Mouse (Mus musculus): Measurements from ENCODE around the gene Cacna1e.

The Cacna1e gene

GRCm38 (mm10) chr1:154839272-154839671 is 45.0 kb downstream of the Cacna1e start:
- no peak for DNase-seq (ENCODE audit: low spot score)

- DNase-seq (ENCODE audit: low spot score) = no peak
These were observed 47.8 kb downstream of the Cacna1e start for GRCm38 (mm10) chr1:154836473-154836872.

GRCm38 (mm10) chr1:154832168-154832539 is 52.1 kb downstream of the Cacna1e start:
- DNase-seq (ENCODE audit: low spot score) = no peak

- DNase-seq (ENCODE audit: low spot score) = no peak
These were observed 52.8 kb downstream of the Cacna1e start for GRCm38 (mm10) chr1:154831269-154832167.

GRCm38 (mm10) chr1:154830051-154830450 is 54.2 kb downstream of the Cacna1e start:
- DNase-seq (ENCODE audit: low spot score) = no peak

- no peak for DNase-seq (ENCODE audit: low spot score)
These were observed 61.2 kb downstream of the Cacna1e start for GRCm38 (mm10) chr1:154823098-154823497.

- no peak for DNase-seq (ENCODE audit: low spot score)
These were observed 63.9 kb downstream of the Cacna1e start for GRCm38 (mm10) chr1:154820422-154820821.

GRCm38 (mm10) chr1:154819960-154820359 is 64.3 kb downstream of the Cacna1e start:
- no peak for DNase-seq (ENCODE audit: low spot score)

GRCm38 (mm10) chr1:154818742-154819141 is 65.6 kb downstream of the Cacna1e start:
- DNase-seq (ENCODE audit: low spot score) = no peak

- DNase-seq (ENCODE audit: low spot score) = no peak
These were observed 67.5 kb downstream of the Cacna1e start for GRCm38 (mm10) chr1:154816836-154817235.

- no peak for DNase-seq (ENCODE audit: low spot score)
These were observed 68.0 kb downstream of the Cacna1e start for GRCm38 (mm10) chr1:154816267-154816666.

GRCm38 (mm10) chr1:154805742-154806141 is 78.6 kb downstream of the Cacna1e start:
- DNase-seq (ENCODE audit: low spot score) = no peak

GRCm38 (mm10) chr1:154805038-154805437 is 79.3 kb downstream of the Cacna1e start:
- no peak for DNase-seq (ENCODE audit: low spot score)

- DNase-seq (ENCODE audit: low spot score) = no peak
These were observed 81.9 kb downstream of the Cacna1e start for GRCm38 (mm10) chr1:154802301-154802904.

- no peak for DNase-seq (ENCODE audit: low spot score)
These were observed 85.0 kb downstream of the Cacna1e start for GRCm38 (mm10) chr1:154799257-154799656.

- no peak for DNase-seq (ENCODE audit: low spot score)
These were observed 85.5 kb downstream of the Cacna1e start for GRCm38 (mm10) chr1:154798771-154799170.

- DNase-seq (ENCODE audit: low spot score) = no peak
These were observed 87.6 kb downstream of the Cacna1e start for GRCm38 (mm10) chr1:154796685-154797084.

- no peak for DNase-seq (ENCODE audit: low spot score)
These were observed 89.8 kb downstream of the Cacna1e start for GRCm38 (mm10) chr1:154794518-154794951.

- no peak for DNase-seq (ENCODE audit: low spot score)
These were observed 92.6 kb downstream of the Cacna1e start for GRCm38 (mm10) chr1:154791544-154792174.

- DNase-seq (ENCODE audit: low spot score) = no peak
These were observed 95.8 kb downstream of the Cacna1e start for GRCm38 (mm10) chr1:154788491-154788890.

GRCm38 (mm10) chr1:154788069-154788468 is 96.2 kb downstream of the Cacna1e start:
- DNase-seq (ENCODE audit: low spot score) = peak; percentile 57

GRCm38 (mm10) chr1:154787418-154787817 is 96.9 kb downstream of the Cacna1e start:
- DNase-seq (ENCODE audit: low spot score) = no peak

- peak; percentile 57 for DNase-seq (ENCODE audit: low spot score)
These were observed 98.0 kb downstream of the Cacna1e start for GRCm38 (mm10) chr1:154786243-154786669.

Measured in MN1 (cell line).